Mouse (Mus musculus): ENCODE data around the gene Psmg4.

Gene Psmg4

DNA sequence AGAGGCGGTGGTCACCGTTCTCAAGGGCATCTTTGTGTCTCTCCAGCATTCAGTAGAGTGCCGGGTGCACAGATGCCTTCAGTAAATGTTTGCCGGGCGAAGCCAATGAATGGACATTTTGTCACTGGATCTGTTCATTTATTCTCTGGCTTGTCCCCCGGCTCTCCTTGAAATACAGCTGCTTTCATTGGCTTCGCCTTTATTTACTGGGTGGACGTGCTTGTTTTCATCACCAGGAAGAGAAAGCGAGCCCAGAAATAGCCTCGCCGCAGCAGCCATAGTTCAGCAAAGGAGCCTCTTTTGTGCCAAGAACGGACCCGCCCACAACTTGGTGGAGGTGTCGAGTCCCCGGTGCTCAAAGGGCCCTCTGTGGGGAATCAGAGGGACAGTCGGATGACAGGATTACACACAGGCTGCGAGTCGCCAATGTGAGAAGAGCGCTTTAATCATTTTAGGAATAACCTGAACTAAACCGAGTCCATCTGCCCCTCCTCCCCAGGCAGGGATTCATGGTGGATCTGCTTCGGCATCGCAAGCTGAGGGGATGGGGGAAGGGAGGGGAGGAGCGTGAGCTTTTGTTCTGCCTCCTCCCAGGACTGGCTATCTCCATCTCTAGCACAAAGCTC is 13.9 kb upstream of the Psmg4 start:
- DNase-seq (ENCODE audit: low spot score in 2 of 2), result peak; percentile 49 to 73

DNA sequence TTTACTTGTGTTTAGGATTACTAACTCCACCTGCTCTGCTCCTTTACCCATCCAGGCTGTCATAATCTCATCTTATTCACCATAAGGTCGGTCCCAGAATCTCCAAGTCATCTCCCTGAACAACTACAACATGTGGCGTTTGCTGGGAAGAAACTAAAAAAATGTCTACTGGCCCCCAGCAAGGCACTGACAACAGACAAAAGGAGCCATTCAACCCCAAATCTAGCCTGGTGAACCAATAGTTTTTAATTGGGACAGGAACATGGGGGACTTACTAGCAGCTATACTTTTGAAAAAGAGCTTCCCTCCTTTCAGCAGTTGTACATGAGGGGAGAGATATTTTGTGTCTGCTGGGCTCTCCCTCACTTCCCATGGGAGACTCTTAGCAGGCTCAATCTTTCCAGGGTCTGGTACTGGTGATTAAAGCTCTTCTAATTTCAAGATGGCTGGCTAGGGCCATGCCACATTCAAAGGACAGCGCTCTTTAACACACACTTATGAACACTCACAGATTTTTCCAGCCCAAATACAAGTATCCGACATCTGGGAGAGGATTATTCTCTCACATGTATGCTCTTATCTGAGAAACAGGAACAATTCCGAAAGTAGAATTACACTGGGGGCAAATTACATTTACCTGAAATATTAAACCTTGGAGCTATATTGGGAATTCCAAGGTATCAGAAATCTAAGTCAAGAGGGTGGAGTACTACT is 13.1 kb upstream of the Psmg4 start:
- DNase-seq (ENCODE audit: low spot score in 2 of 2), result no peak

DNA sequence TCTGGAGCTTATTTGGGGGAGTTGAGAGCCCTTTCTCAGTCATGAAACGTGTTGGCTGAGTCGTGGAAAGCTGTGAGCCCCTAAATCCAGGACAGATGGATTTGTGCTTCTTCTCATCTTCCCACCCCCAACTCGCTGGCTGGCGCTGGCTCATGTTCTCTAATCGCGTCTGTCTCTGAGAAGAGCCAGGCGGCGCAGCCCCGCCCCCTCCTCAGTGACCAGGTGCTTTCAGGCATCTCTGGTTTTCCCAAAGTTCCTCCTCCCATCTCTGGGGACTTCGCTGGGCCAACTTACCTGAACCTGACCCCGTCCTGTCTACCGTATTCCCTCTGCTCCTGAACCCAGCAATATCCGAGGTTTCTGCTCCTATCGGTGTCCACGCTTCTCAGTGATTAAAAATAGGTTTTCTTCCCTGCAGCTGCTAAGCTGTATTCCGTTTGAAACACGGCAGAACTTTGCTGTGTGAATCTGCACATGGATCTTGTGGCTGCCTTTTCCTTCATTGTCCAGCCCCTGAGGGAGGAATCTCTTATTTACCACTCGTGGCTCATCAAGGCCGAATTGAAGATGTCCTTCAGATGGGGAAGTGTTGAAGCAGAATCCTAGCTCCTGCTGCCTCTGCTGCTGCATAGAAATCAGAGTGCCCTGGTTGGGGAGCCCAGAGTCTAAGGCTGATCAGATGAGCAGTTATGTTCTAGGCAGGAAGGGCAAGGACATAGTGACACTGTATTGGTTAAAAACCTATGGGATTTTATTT is 12.3 kb upstream of the Psmg4 start:
- DNase-seq (ENCODE audit: low spot score in 2 of 2), result peak; percentile 26 to 68

DNA sequence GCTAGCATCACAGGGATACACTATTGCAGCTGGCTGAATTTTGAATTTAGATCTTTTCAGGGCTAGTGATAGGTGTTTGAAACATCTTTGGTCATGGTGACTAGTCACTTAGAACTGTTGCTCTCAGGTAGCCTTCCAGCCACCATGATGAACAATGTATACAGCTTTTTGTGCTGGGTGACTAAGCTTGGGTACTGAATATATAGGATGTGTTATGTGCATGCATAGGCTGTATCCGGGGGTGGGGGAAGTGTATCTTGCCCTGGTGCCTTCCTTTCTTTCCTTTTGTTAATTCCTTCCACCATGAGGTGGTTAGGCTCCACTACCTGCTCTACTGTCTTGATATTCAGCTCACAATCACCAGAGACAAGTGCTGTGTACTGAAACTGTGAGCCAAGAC is 11.3 kb upstream of the Psmg4 start:
- DNase-seq (ENCODE audit: low spot score in 2 of 2), result no peak

DNA sequence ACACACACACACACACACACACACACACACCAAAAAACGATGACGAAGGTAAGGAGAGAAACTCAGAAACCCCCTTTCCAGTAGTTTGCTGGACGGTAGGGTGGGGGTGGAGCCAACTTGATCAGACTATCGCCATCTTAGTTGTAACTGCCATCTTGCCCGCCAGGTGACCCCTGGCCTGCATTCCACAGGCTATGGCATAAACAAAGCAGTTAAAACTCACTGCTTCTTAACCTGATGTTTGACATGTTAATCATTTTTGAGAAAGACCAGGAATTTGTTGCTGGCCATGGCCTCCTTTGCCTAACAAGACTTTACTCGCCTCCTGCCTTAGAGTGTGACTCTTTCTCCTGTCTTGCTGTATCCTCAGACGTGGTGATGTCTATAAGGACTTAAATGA is 10.1 kb upstream of the Psmg4 start:
- DNase-seq (ENCODE audit: low spot score in 2 of 2), result peak in 1 of 2 experiments; percentile 11

DNA sequence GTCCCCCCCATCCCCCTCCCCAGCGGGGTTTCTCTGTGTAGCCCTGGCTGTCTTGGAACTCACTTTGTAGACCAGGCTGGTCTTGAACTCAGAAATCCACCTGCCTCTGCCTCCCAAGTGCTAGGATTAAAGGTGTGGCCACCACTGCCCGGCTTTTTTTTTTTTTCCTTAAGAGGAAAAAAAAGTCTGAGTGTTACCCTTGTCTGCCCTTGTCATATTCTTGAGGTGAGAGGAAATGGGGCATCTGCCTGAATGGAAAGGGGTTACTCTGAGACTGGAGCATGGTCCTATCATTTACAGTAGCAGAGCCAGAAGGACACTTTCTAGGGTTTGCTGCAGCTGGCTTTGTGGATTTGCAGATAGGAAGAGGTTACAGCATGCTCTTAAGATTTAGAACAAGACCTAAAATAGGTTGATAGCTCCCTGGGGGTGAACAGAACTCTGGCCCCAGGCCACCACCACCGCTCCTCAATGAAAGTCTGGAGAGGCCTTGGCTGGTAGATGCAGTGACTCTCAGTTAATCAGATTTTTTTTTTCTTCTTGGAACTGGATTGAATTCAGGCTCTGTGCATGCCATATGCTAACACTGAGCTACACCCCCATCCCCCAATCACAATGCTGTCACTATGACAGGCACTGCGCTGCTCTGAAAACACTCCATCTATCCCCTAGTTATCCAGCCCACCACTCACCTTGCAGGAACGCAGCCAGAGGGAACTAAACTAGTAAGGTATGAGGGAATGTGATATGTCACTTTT is 9.3 kb upstream of the Psmg4 start:
- DNase-seq (ENCODE audit: low spot score in 2 of 2), result no peak

DNA sequence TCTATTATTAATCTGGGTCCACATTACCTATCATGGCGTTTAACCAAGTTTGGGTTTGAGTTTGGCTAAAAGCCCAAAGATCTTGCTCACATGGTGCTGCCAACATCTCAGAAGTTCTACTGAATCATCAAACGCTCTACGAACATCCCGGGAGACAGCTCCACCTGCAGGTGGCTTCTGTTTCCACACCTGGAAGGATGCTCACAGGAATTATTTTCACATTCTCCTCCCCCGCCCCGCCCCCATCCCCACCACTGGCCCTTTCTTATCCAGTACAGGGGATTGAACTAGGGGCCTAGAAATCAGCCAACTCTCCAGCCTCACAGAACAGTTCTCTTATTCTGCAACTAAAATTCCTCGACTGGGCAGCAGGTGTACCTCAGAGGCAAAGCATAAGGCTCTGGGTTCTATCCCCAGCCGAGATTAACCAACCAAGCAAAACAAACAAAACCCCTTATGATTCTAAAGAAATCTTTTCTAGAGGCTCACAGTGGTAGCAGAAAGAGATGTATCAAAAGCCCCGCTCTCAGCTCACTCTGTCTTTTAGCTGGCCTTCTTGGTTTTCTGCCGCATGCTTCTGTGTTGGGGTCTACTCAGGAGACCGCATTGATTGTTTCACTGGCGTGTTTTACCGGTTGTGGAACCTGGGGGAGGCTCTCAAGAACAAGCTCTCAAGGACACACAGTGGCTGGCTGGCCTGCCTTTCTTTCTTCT is 8.4 kb upstream of the Psmg4 start:
- peak; percentile 55 to 85 for DNase-seq (ENCODE audit: low spot score in 2 of 2)

DNA sequence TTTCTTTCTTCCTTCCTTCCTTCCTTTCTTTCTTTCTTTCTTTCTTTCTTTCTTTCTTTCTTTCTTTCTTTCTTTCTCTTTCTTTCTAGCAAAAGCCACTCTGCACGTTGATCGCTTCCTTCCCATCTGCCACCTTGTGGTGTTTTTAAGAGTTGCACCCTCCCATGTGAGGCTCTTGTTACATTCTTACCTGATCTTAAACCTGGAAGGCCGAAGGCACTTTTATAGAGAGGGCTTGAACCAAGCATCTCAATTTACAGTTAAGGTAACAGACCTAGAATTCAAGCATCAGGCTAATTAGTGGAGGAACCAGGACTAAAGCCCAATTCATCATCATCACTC is 7.9 kb upstream of the Psmg4 start:
- DNase-seq (ENCODE audit: low spot score in 2 of 2), result peak in 1 of 2 experiments; percentile 79

DNA sequence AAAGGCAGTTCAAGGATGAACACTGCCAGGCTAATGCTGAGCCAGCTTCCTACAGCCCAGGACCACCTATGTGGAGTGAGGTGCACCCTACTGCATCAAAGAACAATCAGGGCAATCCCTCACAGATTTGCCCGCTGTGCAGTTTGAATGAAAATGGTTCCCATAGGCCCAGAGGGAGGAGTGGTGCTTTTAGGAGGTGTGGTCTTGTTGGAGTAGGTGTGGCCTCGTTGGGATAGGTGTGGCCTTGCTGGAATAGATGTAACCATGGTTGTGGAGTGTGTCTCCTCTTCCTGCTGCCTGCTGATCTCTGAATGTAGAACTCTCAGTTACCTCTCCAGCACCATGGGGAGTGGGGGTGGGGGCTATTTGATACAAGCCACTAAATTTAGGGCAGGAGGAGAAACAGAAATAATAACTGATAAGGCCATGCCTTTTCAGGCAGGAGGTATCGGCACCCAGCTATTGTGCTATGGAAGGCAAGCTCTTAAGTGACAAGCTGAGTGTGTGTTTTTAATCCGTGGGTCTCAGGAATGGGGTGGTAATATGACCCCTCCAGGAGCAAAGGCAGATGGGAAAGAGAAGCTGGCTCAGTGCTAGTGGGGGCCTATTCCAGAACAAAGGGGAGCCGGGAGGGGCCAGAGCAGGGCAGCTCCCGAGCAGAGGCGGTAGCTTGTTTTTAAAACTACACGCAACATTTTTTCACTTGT is 6.5 kb upstream of the Psmg4 start:
- no peak for DNase-seq (ENCODE audit: low spot score in 2 of 2)

DNA sequence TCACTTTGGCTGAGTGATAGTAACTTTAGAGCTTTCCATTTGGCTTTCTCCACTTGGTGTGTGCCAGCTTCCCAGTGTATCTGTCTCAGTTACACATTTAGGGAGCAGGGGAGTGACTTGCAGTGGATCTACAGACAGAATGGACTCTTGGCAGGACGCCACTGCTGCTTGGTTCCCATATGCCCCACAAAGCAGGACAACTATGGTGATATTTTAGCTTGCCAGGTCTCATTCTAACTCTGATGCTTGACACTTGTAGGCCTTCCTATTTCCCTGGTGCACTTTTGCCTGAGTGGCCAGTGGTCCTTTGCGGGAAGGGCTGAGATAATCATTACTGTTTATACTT is 6.0 kb upstream of the Psmg4 start:
- peak in 1 of 2 experiments; percentile 64 for DNase-seq (ENCODE audit: low spot score in 2 of 2)

DNA sequence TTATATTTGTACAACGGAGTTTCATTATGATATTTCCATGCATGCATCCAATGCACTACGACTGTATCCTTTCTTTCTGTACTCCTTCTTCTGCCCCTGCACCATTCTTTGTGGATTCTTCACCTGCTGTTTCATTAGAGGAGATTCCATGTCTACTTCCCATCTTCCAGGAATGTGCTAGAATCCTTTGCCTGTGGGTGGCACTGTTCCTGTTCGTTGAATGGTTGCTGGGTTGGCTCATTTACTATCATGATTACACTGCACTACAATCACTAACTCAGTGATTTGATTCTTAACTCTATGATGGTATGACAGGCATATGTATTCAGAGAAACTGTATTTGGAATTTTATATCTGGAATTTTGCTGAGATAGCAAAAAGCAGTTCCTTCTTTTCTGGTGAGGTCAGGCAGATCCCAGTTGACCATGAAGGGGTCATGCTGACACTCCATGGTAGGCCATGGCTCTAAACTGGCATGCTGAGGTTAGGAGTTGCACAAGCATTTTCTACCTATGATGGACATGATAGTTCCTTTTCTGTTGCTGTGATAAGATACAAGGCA is 5.1 kb upstream of the Psmg4 start:
- no peak for DNase-seq (ENCODE audit: low spot score in 2 of 2)

DNA sequence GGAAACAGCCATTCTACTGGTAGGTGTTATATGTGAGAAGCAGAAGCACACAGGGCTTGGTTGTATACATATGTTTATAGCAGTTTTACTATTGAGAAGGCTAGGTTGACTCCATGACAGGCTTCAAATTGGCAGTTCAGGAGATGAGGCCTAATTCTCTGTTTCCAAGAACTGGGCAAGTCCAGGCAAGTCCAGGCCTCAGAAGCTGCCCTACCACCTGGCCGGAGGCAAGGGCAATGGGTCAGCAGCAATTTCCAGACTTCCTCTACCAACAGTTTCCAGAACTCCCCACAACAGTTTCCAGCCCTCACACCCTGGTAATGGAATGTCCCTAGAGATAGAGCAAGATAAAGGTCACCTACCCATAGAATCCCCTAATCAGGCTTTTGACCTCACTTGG is 2.8 kb upstream of the Psmg4 start:
- DNase-seq (ENCODE audit: low spot score in 2 of 2), result no peak

DNA sequence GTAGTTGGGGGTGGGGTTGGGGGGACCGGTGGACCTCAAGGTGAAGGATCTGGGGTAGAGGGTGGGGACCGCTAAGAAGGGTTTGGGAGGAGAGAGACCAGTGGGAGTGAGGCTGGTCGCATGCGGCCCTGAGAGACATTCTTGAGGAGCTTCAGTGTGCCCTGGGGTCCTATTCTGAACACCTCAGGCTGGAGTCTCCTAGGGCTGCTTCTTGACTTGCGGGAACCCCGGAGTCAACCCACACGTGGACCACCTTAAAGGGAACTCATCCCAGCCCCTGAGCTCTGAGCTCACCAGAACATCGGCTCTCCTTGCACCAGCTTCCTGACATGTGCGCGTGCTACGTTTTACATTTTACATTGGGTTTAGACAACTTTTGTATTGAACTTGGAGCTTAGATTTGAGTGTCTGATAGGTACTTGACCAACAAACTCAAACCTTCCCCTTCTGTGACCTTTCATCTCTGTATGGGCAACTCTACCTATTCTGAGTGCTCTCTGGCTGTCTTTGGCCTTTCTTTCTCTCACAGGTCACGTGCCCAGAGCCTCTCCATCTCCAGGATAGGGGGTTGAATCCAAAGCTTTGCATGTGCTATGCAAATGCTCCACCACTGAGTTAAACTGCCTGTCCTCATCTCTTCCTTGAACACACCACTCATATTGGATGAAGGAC is 676 bp downstream of the Psmg4 start:
- no peak for DNase-seq (ENCODE audit: low spot score in 2 of 2)

DNA sequence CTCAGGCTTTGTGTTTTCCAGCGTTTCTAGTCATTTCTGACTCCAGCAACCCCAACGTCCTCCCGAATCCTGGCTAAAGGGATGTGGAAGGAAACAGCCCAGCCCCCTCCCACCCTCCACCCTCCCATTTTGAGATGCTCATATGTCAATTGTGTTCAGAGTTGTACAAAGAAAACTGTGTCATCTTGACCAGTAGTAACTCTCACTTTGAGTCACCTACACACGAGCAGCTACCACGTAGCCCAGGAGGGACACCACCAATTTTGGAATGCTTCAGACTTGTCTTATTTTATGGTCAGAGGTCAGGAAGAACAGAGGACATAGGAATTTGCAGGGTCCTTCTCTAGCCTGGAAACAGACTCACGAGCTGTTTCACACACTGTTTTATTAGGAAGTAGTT is 11.3 kb downstream of the Psmg4 start:
- DNase-seq (ENCODE audit: low spot score in 2 of 2), result no peak

DNA sequence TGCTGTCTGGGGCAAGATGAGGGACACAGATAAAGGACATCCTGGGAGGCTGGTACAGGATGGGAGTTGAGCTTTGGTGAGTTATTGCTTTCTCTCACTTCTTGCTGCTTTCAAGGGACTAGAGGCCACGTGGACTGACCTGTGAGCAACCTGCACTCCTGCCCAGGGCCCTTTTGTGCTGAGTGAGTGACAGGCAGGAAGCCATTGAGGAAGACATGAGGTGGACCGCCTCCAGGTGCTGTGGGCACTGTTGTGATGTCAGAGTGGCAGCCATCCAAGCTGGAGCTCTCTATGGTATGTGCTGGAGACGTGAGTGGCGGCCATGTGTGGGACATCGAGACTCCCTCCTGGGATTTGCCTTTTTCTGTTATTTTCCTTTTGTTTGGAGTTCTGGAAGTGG is 18.9 kb downstream of the Psmg4 start:
- no peak for DNase-seq (ENCODE audit: low spot score in 2 of 2)

DNA sequence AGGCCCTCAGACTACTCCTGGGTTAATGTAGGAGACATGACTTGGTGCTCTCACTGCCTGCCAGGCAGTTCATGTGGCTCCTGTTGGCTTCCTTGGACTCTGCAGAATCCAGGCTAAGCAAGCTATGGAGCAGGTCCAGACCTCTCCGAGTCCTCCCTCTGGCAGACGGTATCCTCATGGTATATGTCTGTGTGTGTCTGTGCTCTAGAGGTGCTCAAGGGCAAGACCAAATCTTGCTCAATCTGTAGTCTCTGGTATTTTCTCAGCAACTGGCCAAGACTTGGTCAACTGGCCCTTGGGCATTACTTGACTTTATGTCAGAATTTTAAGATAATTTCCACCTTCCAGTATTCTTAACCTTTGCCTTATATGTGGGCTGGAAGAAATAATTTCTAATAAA is 22.6 kb downstream of the Psmg4 start:
- DNase-seq (ENCODE audit: low spot score in 2 of 2), result no peak

DNA sequence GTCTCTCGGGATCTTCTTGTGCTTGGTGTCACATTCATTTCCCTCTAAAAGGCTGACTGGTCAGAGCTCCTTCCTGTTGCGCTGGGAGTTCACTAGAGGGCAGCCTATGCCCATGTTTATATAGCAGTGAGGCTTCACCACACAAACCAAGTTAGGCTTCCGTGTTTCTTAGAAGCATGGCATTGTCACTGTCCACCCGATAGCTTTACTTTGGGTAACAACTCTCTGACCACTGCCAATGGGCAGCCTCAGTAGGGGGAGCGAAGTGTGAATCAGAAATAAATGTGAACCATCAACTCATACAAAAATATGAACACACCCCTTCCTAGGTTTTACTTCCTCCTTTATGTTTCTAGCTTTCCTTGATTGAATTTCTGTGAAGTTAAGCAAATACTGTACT is 24.8 kb downstream of the Psmg4 start:
- peak in 1 of 2 experiments; percentile 57 for DNase-seq (ENCODE audit: low spot score in 2 of 2)

DNA sequence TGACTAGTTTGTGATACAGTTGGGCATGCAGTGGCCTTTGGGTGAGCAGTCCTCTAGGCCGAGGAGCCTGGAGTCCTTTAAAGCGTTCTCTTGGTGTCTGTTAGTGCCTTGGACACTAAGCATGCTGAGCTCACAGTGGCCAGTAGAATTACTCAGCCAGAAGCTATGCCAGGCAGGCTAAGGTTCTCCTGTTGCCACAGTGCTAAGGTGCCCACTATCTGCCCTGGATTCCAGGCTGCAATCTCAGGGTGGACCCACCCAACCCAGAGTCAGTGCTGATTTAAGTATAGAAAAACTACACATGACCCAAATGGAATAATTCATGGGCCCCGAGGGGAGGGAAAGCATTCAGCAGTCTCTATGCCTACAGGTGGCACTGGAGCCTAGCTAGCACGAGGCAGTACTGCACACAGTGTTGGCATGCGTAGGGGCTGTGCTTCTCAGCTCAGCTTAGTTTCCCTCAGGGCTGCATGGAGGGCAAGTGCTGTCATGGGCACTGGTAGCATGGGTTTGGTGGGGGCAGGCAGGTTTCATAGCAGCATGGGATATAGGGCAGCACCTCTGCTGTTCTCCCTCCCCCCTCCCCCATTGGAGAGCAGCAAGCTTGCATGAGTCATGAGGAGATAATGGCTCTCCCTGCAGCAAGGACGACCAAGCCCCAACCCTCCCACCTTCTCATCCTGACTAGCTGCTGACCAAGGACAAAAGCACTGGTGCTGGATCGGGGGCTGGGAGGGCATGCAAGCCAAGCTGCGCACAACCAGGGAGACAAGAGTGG is 29.8 kb downstream of the Psmg4 start:
- no peak for DNase-seq (ENCODE audit: low spot score in 2 of 2)

DNA sequence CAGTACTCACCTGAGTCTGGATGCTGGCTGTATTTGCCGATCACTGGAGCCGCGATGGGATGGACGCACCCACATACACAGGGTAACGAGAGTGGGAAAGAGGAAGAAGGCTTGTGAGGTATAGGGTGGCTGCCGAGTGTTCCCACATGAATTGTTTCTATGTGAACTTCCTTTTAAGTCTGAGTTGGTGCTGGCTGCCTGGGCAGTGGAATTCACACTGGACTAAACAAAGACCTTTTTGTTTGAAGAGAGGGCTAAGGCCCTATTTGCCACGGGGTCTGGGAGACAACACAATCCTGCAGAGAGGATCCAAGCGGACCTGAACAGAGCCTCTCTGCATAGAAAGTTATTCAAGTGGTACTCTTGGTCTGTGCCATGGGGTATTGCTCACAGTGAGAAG is 30.6 kb downstream of the Psmg4 start:
- no peak for DNase-seq (ENCODE audit: low spot score in 2 of 2)

DNA sequence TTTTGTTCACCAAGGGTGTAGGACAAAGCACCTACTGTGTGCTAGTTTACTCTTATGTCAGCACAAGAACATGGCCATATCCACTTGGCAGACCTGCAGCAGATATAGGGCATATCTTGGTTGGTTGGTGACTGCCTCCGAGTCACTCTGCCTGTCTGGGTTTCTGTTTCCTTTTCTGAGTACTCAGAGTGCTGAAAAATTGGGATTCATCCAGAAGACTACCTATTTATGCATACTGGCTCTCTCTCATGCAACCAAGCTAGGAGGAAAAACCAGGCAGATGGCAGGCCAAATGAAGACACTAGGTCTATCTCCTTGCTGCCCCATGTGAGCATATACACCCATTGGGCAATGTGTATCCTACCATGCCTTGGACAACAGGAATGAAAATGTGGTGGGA is 32.9 kb downstream of the Psmg4 start:
- DNase-seq (ENCODE audit: low spot score in 2 of 2), result no peak
